Mouse (Mus musculus) small intestine, adult 2 months (tissue): ENCODE measurements around the gene Igsf11.

Experiments used
- CTCF ChIP-seq: fragments of 200-500 bp; IDR thresholded peaks from 2 replicates; pipeline ENCODE4 v1.5.1; 2012; ENCODE audit warnings: low read depth, mild to moderate bottlenecking, control low read depth, inconsistent platforms, low read length, moderate library complexity, mixed read lengths; ENCODE audit not compliant: insufficient replicate concordance, insufficient read length; ENCODE audit errors: extremely low read depth
- POLR2A ChIP-seq: fragments of 200-500 bp; IDR thresholded peaks from 2 replicates; pipeline ENCODE4 v1.6.1; 2012; ENCODE audit warnings: low read depth, mild to moderate bottlenecking, control low read depth, inconsistent platforms, low read length, moderate library complexity

- TF ChIP-seq POLR2A: no peak
- TF ChIP-seq CTCF: peak; percentile 21; the same call in 1 of the 2 replicates
Observed at GRCm38 (mm10) chr16:39056061-39056460, 163.6 kb downstream of the Igsf11 start.
